Mouse (Mus musculus) megakaryocyte, embryonic 14.5 days (primary cell): Measurements from ENCODE around the gene Prex1.

Source experiments
- FLI1 ChIP-seq: IDR thresholded peaks from 2 replicates; pipeline ENCODE4 v1.6.1; 2012; ENCODE audit warnings: low read length, inconsistent platforms, mixed read lengths
- GATA1 ChIP-seq: IDR thresholded peaks from 3 replicates; pipeline ENCODE4 v1.6.1; 2012; ENCODE audit warnings: mixed read lengths, low read length, inconsistent platforms, borderline replicate concordance

- TF ChIP-seq FLI1 (no peak), GATA1 (no peak)
Measured at GRCm38 (mm10) chr2:166561781-166562180, 151.9 kb downstream of the Prex1 start.
